Mouse (Mus musculus): ENCODE data around the gene Adarb1. TPM values are rescaled to one million over a fixed set of nuclear protein-coding genes. Genes with fewer than 3 reads are reported as not detected.
A peak's percentile ranks its signal among the peaks of the same experiment; 100 is the strongest.

The Adarb1 gene
- polyA plus RNA-seq, 1 experiment from 2014 or later, result 19.5 TPM

DNA sequence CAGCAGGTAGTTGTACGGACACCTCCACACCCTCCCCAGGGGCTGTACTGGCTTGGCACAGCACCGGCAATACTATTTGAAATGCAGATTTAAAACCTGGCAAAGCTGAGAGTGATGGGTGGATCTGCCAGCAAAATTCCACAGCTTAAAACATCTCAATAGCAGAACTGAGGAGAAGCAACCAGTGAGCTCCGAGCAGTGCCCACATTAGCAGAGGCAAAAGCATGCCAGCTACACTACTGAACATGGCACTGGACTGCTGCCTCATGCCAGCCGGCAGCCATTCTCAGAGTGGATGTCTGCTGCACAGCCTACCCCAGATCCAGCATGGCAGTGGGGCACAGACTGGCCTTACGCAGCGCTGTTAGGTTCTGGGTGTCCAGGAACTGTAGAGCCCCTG lies 93.4 kb downstream of the Adarb1 start:
- H3K4me1 ChIP-seq (ENCODE audit: control insufficient read depth, insufficient read depth, low read length), result no peaks in the 10 kb centered on the region
- H3K27ac ChIP-seq (ENCODE audit: low read depth, low read length), result no peak overlapping the region
- WGBS, result 67% methylated on average over 6 of the region's 6 CpGs
- no peak overlapping the region for H3K9ac ChIP-seq (replicated peaks; ENCODE audit: low read depth, low read length)
- no peak for ATAC-seq (ENCODE audit: low read depth)
- no peaks in the 10 kb centered on the region for H3K27me3 ChIP-seq (ENCODE audit: control insufficient read depth, insufficient read depth, low read length)
- no peak overlapping the region for H3K4me2 ChIP-seq (ENCODE audit: low read depth, low read length)
- H3K9me3 ChIP-seq (ENCODE audit: control insufficient read depth, low read length), result no peaks in the 10 kb centered on the region
- no peaks in the 10 kb centered on the region; the same call in 1 of the 2 replicates for H3K36me3 ChIP-seq (ENCODE audit: control insufficient read depth, insufficient read depth, low read length)
- H3K4me3 ChIP-seq (ENCODE audit: low read depth, low read length), result no peak overlapping the region

DNA sequence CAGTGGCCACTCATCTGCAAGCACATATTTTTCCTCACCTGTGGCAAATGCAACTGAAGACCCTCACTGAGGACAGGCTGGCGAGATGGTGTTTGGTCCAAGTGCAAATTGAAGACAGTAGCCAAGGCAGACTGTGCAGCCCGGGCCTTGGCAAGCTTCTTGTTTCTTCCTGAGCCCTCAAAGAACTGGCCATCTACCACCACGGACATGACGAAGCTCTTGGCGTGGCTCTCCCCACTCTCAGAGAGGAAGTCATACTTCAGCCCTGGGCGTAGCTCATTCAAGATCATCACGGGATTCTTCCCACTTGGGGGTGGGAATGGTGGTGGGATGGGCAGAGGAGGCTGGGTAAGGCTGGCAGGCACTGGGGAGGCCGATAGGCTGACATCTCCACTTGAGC lies 96.5 kb downstream of the Adarb1 start:
- 88% methylated on average over 8 of the region's 8 CpGs for WGBS

DNA sequence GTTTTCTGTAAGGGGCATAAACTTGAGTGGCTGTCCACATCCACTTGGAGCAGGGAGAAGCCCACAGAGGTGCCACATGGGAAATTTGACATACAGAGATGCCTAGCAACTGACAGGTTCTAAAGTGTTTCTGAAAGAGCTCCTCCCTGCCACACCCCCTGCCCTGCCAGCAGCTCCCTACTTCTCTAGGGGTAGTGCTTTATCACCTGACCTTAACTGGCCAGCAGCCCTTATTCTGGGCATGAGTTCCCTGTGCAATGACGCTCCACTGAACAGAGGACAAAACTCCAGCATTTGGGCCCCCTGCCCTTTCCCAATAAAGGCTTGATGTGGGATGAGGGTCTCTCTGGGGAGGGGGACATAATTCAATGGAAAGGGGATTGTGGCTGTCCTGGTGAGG lies 97.1 kb downstream of the Adarb1 start:
- Histone ChIP-seq H3K36me3 (ENCODE audit: control insufficient read depth, insufficient read depth, low read length) (no peaks in the 10 kb centered on the region; the same call in 1 of the 2 replicates), H3K9ac (replicated peaks; ENCODE audit: low read depth, low read length) (no peak overlapping the region), H3K4me1 (ENCODE audit: control insufficient read depth, insufficient read depth, low read length) (no peaks in the 10 kb centered on the region), H3K27me3 (ENCODE audit: control insufficient read depth, insufficient read depth, low read length) (no peaks in the 10 kb centered on the region), H3K9me3 (ENCODE audit: control insufficient read depth, low read length) (no peaks in the 10 kb centered on the region), H3K4me3 (ENCODE audit: low read depth, low read length) (no peak overlapping the region), H3K27ac (ENCODE audit: low read depth, low read length) (no peak overlapping the region), H3K4me2 (ENCODE audit: low read depth, low read length) (no peak overlapping the region)
- no peak for ATAC-seq (ENCODE audit: low read depth)
- 63% methylated on average over 1 of the region's 1 CpGs for WGBS

More for the DNA sequence above, 96.5 kb downstream of the Adarb1 start:
- no peak overlapping the region for H3K4me3 ChIP-seq (ENCODE audit: low read depth, low read length)
- no peak overlapping the region for H3K4me2 ChIP-seq (ENCODE audit: low read depth, low read length)
- no peak overlapping the region for H3K27ac ChIP-seq (ENCODE audit: low read depth, low read length)
- H3K27me3 ChIP-seq (ENCODE audit: control insufficient read depth, insufficient read depth, low read length), result no peaks in the 10 kb centered on the region
- H3K4me1 ChIP-seq (ENCODE audit: control insufficient read depth, insufficient read depth, low read length), result no peaks in the 10 kb centered on the region
- no peak overlapping the region for H3K9ac ChIP-seq (replicated peaks; ENCODE audit: low read depth, low read length)
- H3K9me3 ChIP-seq (ENCODE audit: control insufficient read depth, low read length), result no peaks in the 10 kb centered on the region
- no peak for ATAC-seq (ENCODE audit: low read depth)
- H3K36me3 ChIP-seq (ENCODE audit: control insufficient read depth, insufficient read depth, low read length), result no peaks in the 10 kb centered on the region; the same call in 1 of the 2 replicates

DNA sequence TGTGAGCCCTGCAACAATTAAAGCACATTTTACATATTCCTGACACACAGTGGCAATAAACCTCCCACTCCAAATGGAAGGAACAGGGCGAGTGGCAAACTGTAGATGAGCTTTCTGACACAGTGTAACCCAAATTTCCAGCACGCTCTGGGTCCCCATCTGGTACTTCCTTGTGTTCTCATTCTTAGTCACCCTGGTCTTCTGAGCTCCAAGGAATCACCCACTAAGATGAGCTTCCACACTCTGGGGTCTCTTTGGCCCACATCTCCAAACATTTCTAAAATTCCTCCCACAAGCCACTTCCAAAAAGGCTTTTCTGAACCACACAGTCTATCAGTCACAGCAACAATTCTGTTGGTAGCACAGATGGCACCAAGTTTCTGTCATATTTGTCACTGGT lies 102.4 kb downstream of the Adarb1 start:
- Histone ChIP-seq H3K4me3 (ENCODE audit: low read depth, low read length) (no peak overlapping the region), H3K27me3 (ENCODE audit: control insufficient read depth, insufficient read depth, low read length) (no peaks in the 10 kb centered on the region), H3K4me1 (ENCODE audit: control insufficient read depth, insufficient read depth, low read length) (no peaks in the 10 kb centered on the region), H3K36me3 (ENCODE audit: control insufficient read depth, insufficient read depth, low read length) (no peaks in the 10 kb centered on the region), H3K9me3 (ENCODE audit: control insufficient read depth, low read length) (no peaks in the 10 kb centered on the region), H3K4me2 (ENCODE audit: low read depth, low read length) (no peak overlapping the region), H3K27ac (ENCODE audit: low read depth, low read length) (no peak overlapping the region), H3K9ac (replicated peaks; ENCODE audit: low read depth, low read length) (no peak overlapping the region)
- 70% methylated on average over 2 of the region's 2 CpGs for WGBS
- no peak for ATAC-seq (ENCODE audit: low read depth)

DNA sequence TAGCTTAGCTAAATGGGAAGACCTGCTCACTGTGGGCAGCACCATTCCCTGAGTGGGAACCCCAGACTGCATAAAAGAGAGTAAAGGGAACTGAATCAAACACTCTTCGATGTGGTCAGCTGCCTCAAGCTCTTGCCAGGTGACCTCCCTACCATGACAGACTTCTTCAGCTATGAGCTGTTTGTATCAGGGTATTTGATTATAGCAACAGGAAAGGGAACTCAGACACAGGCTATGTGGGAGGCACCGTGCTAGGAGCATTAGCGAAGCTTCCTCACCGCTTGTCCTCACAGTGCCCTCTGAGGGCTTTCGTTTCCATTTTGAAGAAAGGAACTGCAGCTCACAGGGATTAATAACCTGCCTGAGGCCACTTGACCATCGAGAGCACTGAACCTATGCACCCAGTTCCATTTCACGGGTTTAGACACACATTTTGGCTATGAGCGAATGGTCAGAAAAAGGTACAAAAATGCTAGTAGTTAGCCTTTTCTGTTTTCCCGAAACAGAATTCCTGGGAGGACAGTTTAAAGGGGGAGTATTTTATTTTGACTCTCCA lies 103.3 kb downstream of the Adarb1 start:
- Histone ChIP-seq H3K27me3 (ENCODE audit: control insufficient read depth, insufficient read depth, low read length) (no peaks in the 10 kb centered on the region), H3K4me3 (ENCODE audit: low read depth, low read length) (no peak overlapping the region), H3K9me3 (ENCODE audit: control insufficient read depth, low read length) (no peaks in the 10 kb centered on the region), H3K27ac (ENCODE audit: low read depth, low read length) (no peak overlapping the region), H3K36me3 (ENCODE audit: control insufficient read depth, insufficient read depth, low read length) (no peaks in the 10 kb centered on the region), H3K4me1 (ENCODE audit: control insufficient read depth, insufficient read depth, low read length) (no peaks in the 10 kb centered on the region), H3K9ac (replicated peaks; ENCODE audit: low read depth, low read length) (no peak overlapping the region), H3K4me2 (ENCODE audit: low read depth, low read length) (no peak overlapping the region)
- ATAC-seq (ENCODE audit: low read depth), result no peak
- WGBS, result 86% methylated on average over 9 of the region's 9 CpGs

DNA sequence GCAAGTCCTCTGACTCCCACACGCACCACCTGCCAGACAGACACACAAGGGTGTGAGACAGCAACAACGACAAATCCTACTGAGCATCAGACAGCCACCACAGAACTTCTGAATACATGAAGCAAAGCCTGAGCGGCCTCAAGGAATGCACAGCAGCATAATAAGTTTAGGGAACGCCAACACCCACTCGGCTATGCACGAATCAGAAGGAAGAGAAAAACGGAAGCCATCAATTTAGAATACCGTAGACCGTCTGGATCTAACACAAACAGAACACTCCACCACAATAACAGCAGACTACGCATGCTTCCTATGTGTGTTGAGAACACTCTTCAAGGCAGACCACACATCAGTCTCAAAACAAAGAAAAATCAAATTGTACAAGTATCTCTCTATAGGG lies 109.1 kb downstream of the Adarb1 start:
- H3K27me3 ChIP-seq (ENCODE audit: control insufficient read depth, insufficient read depth, low read length), result no peaks in the 10 kb centered on the region
- no peak overlapping the region for H3K9ac ChIP-seq (replicated peaks; ENCODE audit: low read depth, low read length)
- H3K36me3 ChIP-seq (ENCODE audit: control insufficient read depth, insufficient read depth, low read length), result no peaks in the 10 kb centered on the region
- no peak for ATAC-seq (ENCODE audit: low read depth)
- no peak overlapping the region for H3K4me2 ChIP-seq (ENCODE audit: low read depth, low read length)
- no peak overlapping the region for H3K27ac ChIP-seq (ENCODE audit: low read depth, low read length)
- no peaks in the 10 kb centered on the region for H3K9me3 ChIP-seq (ENCODE audit: control insufficient read depth, low read length)
- WGBS, result 71% methylated on average over 10 of the region's 10 CpGs
- H3K4me3 ChIP-seq (ENCODE audit: low read depth, low read length), result no peak overlapping the region
- H3K4me1 ChIP-seq (ENCODE audit: control insufficient read depth, insufficient read depth, low read length), result peaks cover 3% of the 10 kb centered on the region; the same call in 1 of the 2 replicates

DNA sequence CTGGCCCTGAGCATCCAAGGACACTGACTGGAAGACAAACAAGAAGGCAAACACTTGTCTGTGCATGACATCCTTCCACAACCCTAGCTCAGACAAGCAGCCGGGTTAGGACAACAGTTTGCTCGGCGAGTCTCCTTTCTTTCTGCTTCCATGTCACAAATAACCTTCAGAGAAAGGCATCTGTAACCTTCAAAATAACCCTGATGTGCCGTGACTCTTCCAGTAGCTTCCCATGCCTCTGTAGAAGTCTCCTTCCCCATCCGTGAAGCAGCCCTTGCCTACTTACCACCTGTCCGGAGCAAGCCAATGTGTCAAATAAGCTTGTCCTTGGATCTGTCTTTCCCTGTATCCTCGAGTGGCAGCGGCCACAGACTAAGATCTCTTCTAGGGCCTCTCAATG lies 112.3 kb downstream of the Adarb1 start:
- Histone ChIP-seq H3K36me3 (ENCODE audit: control insufficient read depth, insufficient read depth, low read length) (peaks cover 5% of the 10 kb centered on the region), H3K4me1 (ENCODE audit: control insufficient read depth, insufficient read depth, low read length) (peaks cover 3% of the 10 kb centered on the region; the same call in 1 of the 2 replicates), H3K27ac (ENCODE audit: low read depth, low read length) (0 out of 2 replicates have a peak overlapping the region, but pooled peaks have one; percentile 34), H3K9ac (replicated peaks; ENCODE audit: low read depth, low read length) (no peak overlapping the region), H3K4me2 (ENCODE audit: low read depth, low read length) (no peak overlapping the region), H3K27me3 (ENCODE audit: control insufficient read depth, insufficient read depth, low read length) (no peaks in the 10 kb centered on the region), H3K9me3 (ENCODE audit: control insufficient read depth, low read length) (no peaks in the 10 kb centered on the region), H3K4me3 (ENCODE audit: low read depth, low read length) (no peak overlapping the region)
- no peak for ATAC-seq (ENCODE audit: low read depth)
- 85% methylated on average over 8 of the region's 8 CpGs for WGBS

DNA sequence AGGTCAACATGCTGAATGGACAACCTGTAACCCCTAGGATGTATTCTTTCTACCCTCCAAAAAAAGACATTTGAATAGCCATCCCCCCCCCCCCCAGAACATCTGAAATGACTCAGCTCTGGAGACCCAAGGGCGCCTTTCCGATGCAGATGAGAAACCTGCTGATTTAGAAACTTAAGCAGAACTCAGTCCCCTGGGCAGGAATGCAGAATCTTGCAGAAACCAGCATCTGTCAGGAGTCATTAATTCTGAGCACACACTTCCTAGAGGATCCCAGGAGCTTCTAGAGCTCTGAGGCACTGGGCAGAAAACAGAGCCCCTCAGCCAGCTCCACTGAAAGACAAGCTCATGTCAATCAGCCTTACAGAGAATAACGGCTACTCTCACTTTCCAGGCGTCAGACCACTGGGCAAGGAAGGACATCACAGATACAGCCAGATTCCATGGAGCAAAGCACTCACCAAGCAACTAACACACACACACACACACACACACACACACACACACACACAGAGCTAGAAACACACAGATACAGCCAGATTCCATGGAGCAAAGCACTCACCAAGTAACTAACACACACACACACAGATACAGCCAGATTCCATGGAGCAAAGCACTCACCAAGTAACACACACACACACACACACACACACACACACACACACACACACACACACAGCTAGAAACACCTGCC lies 113.1 kb downstream of the Adarb1 start:
- ATAC-seq (ENCODE audit: low read depth), result peak; percentile 56; the same call in 1 of the 2 replicates
- H3K27me3 ChIP-seq (ENCODE audit: control insufficient read depth, insufficient read depth, low read length), result no peaks in the 10 kb centered on the region
- 0 out of 2 replicates have a peak overlapping the region, but pooled peaks have one; percentile 34 for H3K27ac ChIP-seq (ENCODE audit: low read depth, low read length)
- H3K4me2 ChIP-seq (ENCODE audit: low read depth, low read length), result no peak overlapping the region
- H3K9me3 ChIP-seq (ENCODE audit: control insufficient read depth, low read length), result no peaks in the 10 kb centered on the region
- peaks cover 3% of the 10 kb centered on the region; the same call in 1 of the 2 replicates for H3K4me1 ChIP-seq (ENCODE audit: control insufficient read depth, insufficient read depth, low read length)
- peaks cover 5% of the 10 kb centered on the region for H3K36me3 ChIP-seq (ENCODE audit: control insufficient read depth, insufficient read depth, low read length)
- no peak overlapping the region for H3K9ac ChIP-seq (replicated peaks; ENCODE audit: low read depth, low read length)
- WGBS, result 29% methylated on average over 4 of the region's 4 CpGs
- H3K4me3 ChIP-seq (ENCODE audit: low read depth, low read length), result no peak overlapping the region

DNA sequence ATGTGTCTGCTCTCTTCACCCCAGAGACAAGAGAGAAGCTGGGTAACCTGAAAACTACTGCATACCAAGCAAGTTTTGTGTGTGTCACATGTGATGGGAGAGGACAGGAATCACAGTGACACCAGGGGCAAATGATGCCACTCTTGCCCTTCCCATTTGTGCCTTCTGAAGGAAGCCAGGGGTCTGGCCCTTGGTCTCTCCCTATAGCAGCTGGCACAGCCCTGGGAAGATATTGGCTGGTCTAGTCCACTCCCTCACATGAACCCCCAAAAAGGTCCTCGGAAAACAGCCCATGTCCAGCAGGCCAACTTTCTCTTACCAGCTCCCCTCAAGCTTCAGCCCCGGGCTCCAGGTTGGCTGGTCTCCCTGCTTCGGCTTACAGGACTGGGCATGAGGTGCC lies 113.7 kb downstream of the Adarb1 start:
- ATAC-seq (ENCODE audit: low read depth), result no peak
- Histone ChIP-seq H3K27ac (ENCODE audit: low read depth, low read length) (no peak overlapping the region), H3K4me1 (ENCODE audit: control insufficient read depth, insufficient read depth, low read length) (peaks cover 3% of the 10 kb centered on the region; the same call in 1 of the 2 replicates), H3K4me2 (ENCODE audit: low read depth, low read length) (no peak overlapping the region), H3K9me3 (ENCODE audit: control insufficient read depth, low read length) (no peaks in the 10 kb centered on the region), H3K27me3 (ENCODE audit: control insufficient read depth, insufficient read depth, low read length) (no peaks in the 10 kb centered on the region), H3K9ac (replicated peaks; ENCODE audit: low read depth, low read length) (no peak overlapping the region), H3K36me3 (ENCODE audit: control insufficient read depth, insufficient read depth, low read length) (peaks cover 5% of the 10 kb centered on the region), H3K4me3 (ENCODE audit: low read depth, low read length) (no peak overlapping the region)
- 80% methylated on average over 3 of the region's 3 CpGs for WGBS
